Mouse (Mus musculus) intestine, postnatal 0 days (tissue): ENCODE results near the gene Brinp2. TPM values are rescaled to one million over a fixed set of nuclear protein-coding genes. Genes with fewer than 3 reads are reported as not detected.

Source experiments
- ATAC-seq: fragments of 200-750 bp; cut with Nextera tagmentation; 2 replicates; pipeline ENCODE4 v1.8.0; 2017; ENCODE audit warnings: mild to moderate bottlenecking, moderate TSS enrichment, moderate library complexity
- H3K27ac ChIP-seq: fragments of 300-500 bp; sonication (generic); 2 replicates; pipeline ENCODE4 v1.5.1; 2014; ENCODE audit warnings: mild to moderate bottlenecking, low read depth, low read length, moderate library complexity
- H3K27me3 ChIP-seq: fragments of 300-500 bp; sonication (generic); replicated peaks from 2 replicates; pipeline ENCODE4 v1.6.1; 2014; ENCODE audit warnings: low read length, mixed read lengths; ENCODE audit not compliant: control insufficient read depth, insufficient read depth
- H3K36me3 ChIP-seq: fragments of 300-500 bp; sonication (generic); 2 replicates; pipeline ENCODE4 v1.6.1; 2014; ENCODE audit warnings: mild to moderate bottlenecking, moderate library complexity; ENCODE audit not compliant: control insufficient read depth, insufficient read depth
- H3K4me1 ChIP-seq: fragments of 300-500 bp; sonication (generic); replicated peaks from 2 replicates; pipeline ENCODE4 v1.6.1; 2014; ENCODE audit warnings: antibody characterized with exemption, low read length, mixed read lengths; ENCODE audit not compliant: control insufficient read depth, insufficient read depth
- H3K4me2 ChIP-seq: fragments of 300-500 bp; sonication (generic); replicated peaks from 2 replicates; pipeline ENCODE4 v1.6.1; 2014; ENCODE audit warnings: low read depth, mild to moderate bottlenecking, moderate library complexity
- H3K4me3 ChIP-seq: fragments of 300-500 bp; sonication (generic); 2 replicates; pipeline ENCODE4 v1.5.1; 2014; ENCODE audit warnings: low read depth, low read length
- H3K9ac ChIP-seq: fragments of 300-500 bp; sonication (generic); 2 replicates; pipeline ENCODE4 v1.6.1; 2014; ENCODE audit warnings: mild to moderate bottlenecking, low read depth, low read length
- H3K9me3 ChIP-seq: fragments of 300-500 bp; sonication (generic); 2 replicates; pipeline ENCODE4 v1.6.1; 2016; ENCODE audit warnings: mixed run types; ENCODE audit not compliant: control insufficient read depth
- CTCF ChIP-seq: sonication (generic); IDR thresholded peaks from 2 replicates; pipeline ENCODE4 v1.5.1; 2016; ENCODE audit warnings: low read depth, mild to moderate bottlenecking, control low read depth, antibody characterized with exemption, moderate library complexity
- WGBS: fragments of 180-500 bp; shearing (Covaris S2); extraction: QIAGEN DNeasy Blood & Tissue Kit; methylation state at CpG from one replicate; pipeline ENCODE4 v1.1.7; 2014; 5-methylcytosine and 5-hydroxymethylcytosine counted together
- polyA plus RNA-seq: library from polyadenylated mRNA; unstranded; fragments of >200 nt; fragmentation: Nextera tagmentation; extraction: Ambion mirVana; gene quantifications from 2 replicates; pipeline ENCODE4 v1.2.1, GENCODE M21; 2015

Brinp2 gene
- polyA plus RNA-seq, 1 experiment from 2014 or later = 0.34 TPM

DNA sequence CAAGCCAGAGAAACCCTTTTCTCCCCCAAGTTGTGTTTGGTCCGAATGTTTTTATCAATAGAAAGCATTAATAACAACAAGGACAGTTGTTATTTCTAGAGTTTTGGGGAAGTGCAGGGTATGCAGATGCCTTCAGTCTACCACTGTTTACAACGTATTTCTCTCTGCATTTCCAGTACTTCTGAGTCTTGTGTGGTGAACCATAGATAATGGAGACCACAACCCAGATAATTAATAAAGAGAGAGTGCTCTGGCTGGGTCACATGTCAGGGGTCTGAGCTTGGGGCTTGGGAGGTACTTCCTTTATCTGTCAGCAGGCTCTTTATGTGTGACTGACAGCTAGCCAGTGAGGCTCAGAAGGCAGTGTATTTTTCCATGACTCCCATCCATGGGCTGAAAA is 137.8 kb downstream of the Brinp2 start:
- no peaks in the 10 kb centered on the region for H3K27me3 ChIP-seq
- no peak for ATAC-seq
- no peak overlapping the region for H3K27ac ChIP-seq
- no peak for TF ChIP-seq CTCF
- H3K4me3 ChIP-seq = no peak overlapping the region
- H3K36me3 ChIP-seq = no peaks in the 10 kb centered on the region
- no peaks in the 10 kb centered on the region for H3K4me1 ChIP-seq
- no peak overlapping the region for H3K4me2 ChIP-seq
- no peak overlapping the region for H3K9ac ChIP-seq
- WGBS = 67% methylated on average over 2 of the region's 2 CpGs
- no peaks in the 10 kb centered on the region for H3K9me3 ChIP-seq

GRCm38 (mm10) chr1:158215581-158215980 is 140.5 kb downstream of the Brinp2 start:
- WGBS = 65% methylated on average over 9 of the region's 9 CpGs

DNA sequence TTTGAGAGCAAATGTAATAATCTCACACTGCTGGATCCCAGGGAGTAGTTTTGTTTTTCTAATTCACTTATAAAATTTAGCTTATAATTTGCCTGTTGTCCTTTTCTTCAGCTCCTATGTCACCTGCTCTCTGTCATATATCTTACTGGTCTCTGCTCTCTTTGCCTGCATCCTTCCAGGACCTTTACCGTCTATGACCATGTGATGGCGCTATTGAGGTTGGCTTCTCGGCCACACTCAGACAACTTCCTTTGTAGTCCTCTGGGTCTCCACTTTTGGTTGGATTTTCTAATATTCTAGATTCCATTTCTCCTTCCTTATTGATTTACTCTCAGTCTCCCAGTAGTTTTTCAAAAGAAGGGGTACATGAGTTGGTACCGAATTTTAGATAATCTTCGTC is 141.4 kb downstream of the Brinp2 start:
- Histone ChIP-seq H3K4me1 (no peaks in the 10 kb centered on the region), H3K27ac (no peak overlapping the region), H3K4me2 (no peak overlapping the region), H3K9me3 (no peaks in the 10 kb centered on the region), H3K9ac (no peak overlapping the region), H3K4me3 (no peak overlapping the region), H3K36me3 (no peaks in the 10 kb centered on the region), H3K27me3 (no peaks in the 10 kb centered on the region)
- TF ChIP-seq CTCF = peak; percentile 27; the same call in 1 of the 2 replicates
- WGBS = 46% methylated on average over 5 of the region's 5 CpGs
- ATAC-seq = no peak

More at GRCm38 (mm10) chr1:158215581-158215980, 140.5 kb downstream of the Brinp2 start:
- no peak overlapping the region for H3K4me2 ChIP-seq
- no peaks in the 10 kb centered on the region for H3K9me3 ChIP-seq
- H3K36me3 ChIP-seq = no peaks in the 10 kb centered on the region
- H3K4me1 ChIP-seq = no peaks in the 10 kb centered on the region
- H3K4me3 ChIP-seq = no peak overlapping the region
- TF ChIP-seq CTCF = no peak
- no peak overlapping the region for H3K9ac ChIP-seq
- no peak for ATAC-seq
- H3K27ac ChIP-seq = no peak overlapping the region
- H3K27me3 ChIP-seq = no peaks in the 10 kb centered on the region

- Histone ChIP-seq H3K9ac (no peak overlapping the region), H3K4me3 (no peak overlapping the region), H3K9me3 (no peaks in the 10 kb centered on the region), H3K4me2 (no peak overlapping the region), H3K27me3 (no peaks in the 10 kb centered on the region), H3K4me1 (no peaks in the 10 kb centered on the region), H3K36me3 (no peaks in the 10 kb centered on the region), H3K27ac (no peak overlapping the region)
- TF ChIP-seq CTCF = no peak
- ATAC-seq = no peak
- 84% methylated on average over 4 of the region's 4 CpGs for WGBS
Observed at GRCm38 (mm10) chr1:158213736-158214135, 142.4 kb downstream of the Brinp2 start.

DNA sequence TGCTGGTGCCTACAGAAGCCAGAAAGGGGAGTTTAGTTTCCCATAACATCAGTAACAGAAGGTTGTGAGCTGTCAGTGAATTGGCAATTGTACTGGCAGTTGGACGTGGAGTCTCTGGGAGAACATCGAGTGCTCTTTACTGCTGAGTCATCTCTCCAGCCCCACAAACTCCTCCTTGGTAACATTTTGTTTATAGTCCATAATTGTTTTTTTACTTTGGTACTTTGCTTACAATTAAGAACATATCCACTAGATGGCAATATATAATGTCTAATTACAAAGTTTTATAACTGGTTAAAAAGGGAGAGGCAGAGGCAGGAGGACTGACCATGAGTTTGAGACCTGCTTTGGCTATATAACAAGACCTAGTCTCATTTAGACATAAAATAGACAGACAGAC is 148.5 kb downstream of the Brinp2 start:
- no peak overlapping the region for H3K9ac ChIP-seq
- ATAC-seq = no peak
- no peak overlapping the region for H3K4me2 ChIP-seq
- no peaks in the 10 kb centered on the region for H3K27me3 ChIP-seq
- no peaks in the 10 kb centered on the region for H3K9me3 ChIP-seq
- no peak overlapping the region for H3K4me3 ChIP-seq
- H3K4me1 ChIP-seq = no peaks in the 10 kb centered on the region
- TF ChIP-seq CTCF = no peak
- H3K27ac ChIP-seq = no peak overlapping the region
- 77% methylated on average over 2 of the region's 2 CpGs for WGBS
- no peaks in the 10 kb centered on the region for H3K36me3 ChIP-seq

DNA sequence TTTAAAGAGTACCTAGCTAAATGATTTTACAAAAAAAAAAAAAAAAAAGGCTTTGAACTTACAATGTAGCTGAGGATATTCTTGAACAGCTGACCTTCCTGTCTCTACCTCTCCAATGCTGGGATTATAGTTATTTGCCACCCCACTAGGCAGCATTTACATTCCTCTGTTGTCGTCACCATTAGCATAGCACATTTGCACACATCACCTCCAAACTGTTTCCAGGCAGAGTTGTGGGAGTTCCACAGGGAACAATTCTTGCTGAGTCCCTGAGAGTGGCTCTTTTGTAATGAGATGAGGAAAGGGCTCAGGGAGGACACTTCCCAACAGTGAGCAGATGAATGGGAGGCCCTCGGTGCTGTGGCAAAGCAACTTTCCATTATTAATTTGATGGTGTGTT is 153.2 kb downstream of the Brinp2 start:
- Histone ChIP-seq H3K4me1 (no peaks in the 10 kb centered on the region), H3K36me3 (no peaks in the 10 kb centered on the region), H3K4me2 (no peak overlapping the region), H3K9me3 (no peaks in the 10 kb centered on the region), H3K9ac (no peak overlapping the region), H3K27me3 (no peaks in the 10 kb centered on the region), H3K4me3 (no peak overlapping the region), H3K27ac (no peak overlapping the region)
- TF ChIP-seq CTCF = no peak
- WGBS = 66% methylated on average over 2 of the region's 2 CpGs
- ATAC-seq = no peak

Other genes with a start within 250 kb of the Brinp2 start
- gene Astn1, start 5.9 kb upstream of the Brinp2 start, polyA plus RNA-seq = 0.48 and 0.55 TPM in 2 replicates